8 mouse cellular contexts compared by ENCODE assay signal in genomic region chr7:133032589-133033203, GRCm38 (mm10).
DNase-seq lines count a peak whose midpoint lies in the region; ATAC-seq and TF ChIP-seq lines count a peak whose summit lies in the region.
"Had no signal": no experiment of that assay in that cellular context is flagged by ENCODE, and none has a peak within 500 bp of the region (broad histone marks: within the 10 kb centered on the region; RNA-seq: fewer than 3 reads in every experiment).

No protein-coding gene starts in this region.

- no peak overlapping the region for H3K27ac ChIP-seq in bone marrow macrophage, adult 2 months (ENCODE audit: insufficient read depth, low read depth, low read length)
- no peak overlapping the region for H3K27ac ChIP-seq in embryonic facial prominence, embryonic 13.5 days
- peak overlapping the region; percentile 17; the same call in 1 of the 2 replicates for H3K27ac ChIP-seq in heart, embryonic 15.5 days
- H3K27ac ChIP-seq in olfactory bulb, adult 2 months (ENCODE audit: insufficient read depth, low read depth, low read length): no peak overlapping the region
- H3K27ac ChIP-seq: macrophage had no signal

- H3K27me3 ChIP-seq in embryonic facial prominence, embryonic 13.5 days: no peaks in the 10 kb centered on the region
- no peaks in the 10 kb centered on the region for H3K27me3 ChIP-seq in heart, embryonic 15.5 days

- no peak for TF ChIP-seq POLR2A in bone marrow macrophage, adult 2 months (IDR thresholded peaks at IDR 0.05; ENCODE audit: borderline replicate concordance, low read depth, low read length)
- TF ChIP-seq POLR2A in lung, adult 2 months (IDR thresholded peaks at IDR 0.05; ENCODE audit: borderline replicate concordance, extremely low read depth, low read depth, low read length): no peak
- TF ChIP-seq POLR2A in olfactory bulb, adult 2 months (IDR thresholded peaks at IDR 0.05; ENCODE audit: insufficient read depth, low read depth, low read length): no peak

- no peak overlapping the region for H3K4me3 ChIP-seq in bone marrow macrophage, adult 2 months (ENCODE audit: insufficient read depth, low read length)
- H3K4me3 ChIP-seq in embryonic facial prominence, embryonic 13.5 days: no peak overlapping the region
- no peak overlapping the region for H3K4me3 ChIP-seq in heart, embryonic 15.5 days
- H3K4me3 ChIP-seq in lung, adult 2 months (replicated peaks; ENCODE audit: extremely low read depth, low read depth, low read length): no peak overlapping the region
- H3K4me3 ChIP-seq in olfactory bulb, adult 2 months (ENCODE audit: insufficient read depth, low read depth, low read length): no peak overlapping the region

- no peak overlapping the region for H3K4me2 ChIP-seq in embryonic facial prominence, embryonic 13.5 days
- H3K4me2 ChIP-seq in heart, embryonic 15.5 days: no peak overlapping the region

- peak; percentile 26 for DNase-seq in MEL-GATA-1-ER (ENCODE audit: extremely low read depth, low read depth)
- DNase-seq in kidney, postnatal 25 days: peak; percentile 65 to 73
- DNase-seq in lung, adult 2 months: peak; percentile 58

- no peak overlapping the region for H3K9ac ChIP-seq in embryonic facial prominence, embryonic 13.5 days
- H3K9ac ChIP-seq in heart, embryonic 15.5 days: no peak overlapping the region

- peak; percentile 81 for TF ChIP-seq CTCF in bone marrow macrophage, adult 2 months (IDR thresholded peaks at IDR 0.05; ENCODE audit: low read depth, low read length)
- TF ChIP-seq CTCF in lung, adult 2 months (IDR thresholded peaks at IDR 0.05; ENCODE audit: insufficient read depth, low read length): peak; percentile 96
- TF ChIP-seq CTCF in olfactory bulb, adult 2 months (IDR thresholded peaks at IDR 0.05; ENCODE audit: insufficient read depth, low read depth, low read length): peak; percentile 74; the same call in 1 of the 2 replicates

- 0 out of 2 replicates have a peak, but pooled peaks cover 5% of the 10 kb centered on the region for H3K36me3 ChIP-seq in embryonic facial prominence, embryonic 13.5 days
- no peaks in the 10 kb centered on the region for H3K36me3 ChIP-seq in heart, embryonic 15.5 days

- ATAC-seq in embryonic facial prominence, embryonic 13.5 days (ENCODE audit: insufficient number of reproducible peaks, insufficient read depth, low FRiP score, low TSS enrichment, low read depth): peak; percentile 53; the same call in 1 of the 2 replicates
- peak; percentile 48; the same call in 1 of the 2 replicates for ATAC-seq in heart, embryonic 15.5 days (replicated peaks; ENCODE audit: insufficient number of reproducible peaks, insufficient read depth, low FRiP score, low read depth)

- WGBS in embryonic facial prominence, embryonic 13.5 days: 30% methylated on average over 9 of the region's 9 CpGs
- WGBS in heart, embryonic 15.5 days: 47% methylated on average over 9 of the region's 9 CpGs
- 46% methylated on average over 9 of the region's 9 CpGs for WGBS in lung, adult 2 months
- 32% methylated on average over 8 of the region's 9 CpGs for WGBS in olfactory bulb, adult 2 months

- peaks cover 8% of the 10 kb centered on the region for H3K4me1 ChIP-seq in bone marrow macrophage, adult 2 months (ENCODE audit: control insufficient read depth, insufficient read depth, low read length)
- peaks cover 66% of the 10 kb centered on the region for H3K4me1 ChIP-seq in embryonic facial prominence, embryonic 13.5 days
- H3K4me1 ChIP-seq in heart, embryonic 15.5 days (replicated peaks): peaks cover 59% of the 10 kb centered on the region
- peaks cover 23% of the 10 kb centered on the region for H3K4me1 ChIP-seq in lung, adult 2 months (ENCODE audit: control insufficient read depth, insufficient read depth, low read length)
- H3K4me1 ChIP-seq in olfactory bulb, adult 2 months (ENCODE audit: control insufficient read depth, insufficient read depth, low read length): peaks cover 7% of the 10 kb centered on the region

- H3K9me3 ChIP-seq in embryonic facial prominence, embryonic 13.5 days: no peaks in the 10 kb centered on the region
- H3K9me3 ChIP-seq in heart, embryonic 15.5 days (replicated peaks): no peaks in the 10 kb centered on the region
